Comparison of ENCODE assay signal across 8 mouse cellular contexts in genomic region chr1:34432776-34433481, GRCm38 (mm10). TPM values are rescaled to one million over a fixed set of nuclear protein-coding genes. Genes with fewer than 3 reads are reported as not detected.
DNase-seq lines count a peak whose midpoint lies in the region; ATAC-seq and TF ChIP-seq lines count a peak whose summit lies in the region.

No protein-coding gene starts in this region.

- peak overlapping the region; percentile 57 for H3K4me3 ChIP-seq in heart, adult 2 months
- peak overlapping the region; percentile 41 for H3K4me3 ChIP-seq in kidney, embryonic 14.5 days (ENCODE audit: low read length)
- peak overlapping the region; percentile 59 for H3K4me3 ChIP-seq in lung, adult 2 months (replicated peaks; ENCODE audit: extremely low read depth, low read depth, low read length)
- H3K4me3 ChIP-seq in neural tube, embryonic 15.5 days (replicated peaks) = peak overlapping the region; percentile 48

- intact Hi-C loops in heart, adult 2 months (cut with DNase I) = loop anchor here (10.0 kb wide), 1 partner anchor 428 kb away; no protein-coding TSS in a partner anchor

- no peak for TF ChIP-seq EP300 in heart, adult 2 months (IDR thresholded peaks at IDR 0.05; ENCODE audit: insufficient read depth, low read depth, low read length)

- peak; percentile 71 for TF ChIP-seq POLR2A in heart, adult 2 months (IDR thresholded peaks at IDR 0.05; ENCODE audit: insufficient read depth, low read depth, low read length)
- TF ChIP-seq POLR2A in lung, adult 2 months (IDR thresholded peaks at IDR 0.05; ENCODE audit: borderline replicate concordance, extremely low read depth, low read depth, low read length) = peak; percentile 64; the same call in 1 of the 2 replicates

- no peaks in the 10 kb centered on the region for H3K36me3 ChIP-seq in heart, adult 2 months (ENCODE audit: control insufficient read depth, insufficient read depth, low read length)
- peaks cover 7% of the 10 kb centered on the region; the same call in 1 of the 2 replicates for H3K36me3 ChIP-seq in kidney, embryonic 14.5 days (ENCODE audit: control insufficient read depth, insufficient read depth, low read length)
- H3K36me3 ChIP-seq in neural tube, embryonic 15.5 days = no peaks in the 10 kb centered on the region; the same call in 1 of the 2 replicates

- H3K4me1 ChIP-seq in heart, adult 2 months (ENCODE audit: control insufficient read depth, insufficient read depth, low read length) = peaks cover 4% of the 10 kb centered on the region
- H3K4me1 ChIP-seq in kidney, embryonic 14.5 days (ENCODE audit: control insufficient read depth, insufficient read depth, low read length) = peaks cover 3% of the 10 kb centered on the region; the same call in 1 of the 2 replicates
- H3K4me1 ChIP-seq in lung, adult 2 months (ENCODE audit: control insufficient read depth, insufficient read depth, low read length) = peaks cover 4% of the 10 kb centered on the region
- H3K4me1 ChIP-seq in neural tube, embryonic 15.5 days = peaks cover 22% of the 10 kb centered on the region

- H3K79me2 ChIP-seq in heart, adult 2 months (replicated peaks; ENCODE audit: control insufficient read depth, insufficient read depth, low read length) = no peaks in the 10 kb centered on the region

- peak overlapping the region; percentile 71 for H3K9ac ChIP-seq in heart, adult 2 months (ENCODE audit: low read depth, low read length)
- peak overlapping the region; percentile 60 for H3K9ac ChIP-seq in kidney, embryonic 14.5 days (ENCODE audit: low read depth, low read length)
- peak overlapping the region; percentile 45 for H3K9ac ChIP-seq in neural tube, embryonic 15.5 days (replicated peaks)

- WGBS in heart, adult 2 months = 15% methylated on average over 35 of the region's 35 CpGs
- 11% methylated on average over 35 of the region's 35 CpGs for WGBS in kidney, embryonic 14.5 days
- WGBS in lung, adult 2 months = 20% methylated on average over 35 of the region's 35 CpGs
- 6% methylated on average over 35 of the region's 35 CpGs for WGBS in neural tube, embryonic 15.5 days

- DNase-seq in right cerebral cortex, adult 18-20 months = peak; percentile 29
- DNase-seq in right cerebral cortex, postnatal 36 days (ENCODE audit: low spot score in 2 of 2) = no peak
- peak; percentile 48 for DNase-seq in cerebellum, adult 9-10 months
- peak; percentile 51 to 52 for DNase-seq in heart, adult 2 months
- DNase-seq in lung, adult 2 months = peak; percentile 35
- no peak for DNase-seq in urinary bladder, postnatal 4 days (ENCODE audit: low spot score in 2 of 2)

- no peaks in the 10 kb centered on the region for H3K27me3 ChIP-seq in heart, adult 2 months (ENCODE audit: control insufficient read depth, insufficient read depth, low read length)
- no peaks in the 10 kb centered on the region for H3K27me3 ChIP-seq in kidney, embryonic 14.5 days (ENCODE audit: control insufficient read depth, insufficient read depth, low read length)
- no peaks in the 10 kb centered on the region for H3K27me3 ChIP-seq in neural tube, embryonic 15.5 days (replicated peaks)

- H3K4me2 ChIP-seq in kidney, embryonic 14.5 days (replicated peaks; ENCODE audit: low read depth, low read length) = peak overlapping the region; percentile 63
- H3K4me2 ChIP-seq in neural tube, embryonic 15.5 days = peak overlapping the region; percentile 63

- TF ChIP-seq CTCF in heart, adult 2 months (IDR thresholded peaks at IDR 0.05) = no peak
- TF ChIP-seq CTCF in lung, adult 2 months (IDR thresholded peaks at IDR 0.05; ENCODE audit: insufficient read depth, low read length) = no peak

- H3K27ac ChIP-seq in heart, adult 2 months = peak overlapping the region; percentile 69
- peak overlapping the region; percentile 56; the same call in 1 of the 2 replicates for H3K27ac ChIP-seq in kidney, embryonic 14.5 days (ENCODE audit: low read depth, low read length)
- peak overlapping the region; percentile 45 for H3K27ac ChIP-seq in neural tube, embryonic 15.5 days (replicated peaks)

- peaks cover 38% of the 10 kb centered on the region for H3K9me3 ChIP-seq in kidney, embryonic 14.5 days (ENCODE audit: control insufficient read depth, low read length)
- peaks cover 5% of the 10 kb centered on the region; the same call in 1 of the 2 replicates for H3K9me3 ChIP-seq in neural tube, embryonic 15.5 days (replicated peaks)

- peak; percentile 40; the same call in 1 of the 2 replicates for ATAC-seq in kidney, embryonic 14.5 days (ENCODE audit: low FRiP score, low TSS enrichment)
- ATAC-seq in neural tube, embryonic 15.5 days (ENCODE audit: low FRiP score) = no peak

RNA-seq across cellular contexts. Expression of gene Ccdc115, which starts 6.5 kb away (rescaled TPM):
- 10 to 100 TPM; 15.1 to 15.2 TPM for total RNA-seq in heart, adult 2 months (2021)
- 15.5 and 17.8 TPM in 2 replicates for polyA plus RNA-seq in heart, adult 2 months (2012; rRNA removed)
- 48.3 and 48.9 TPM in 2 replicates for polyA plus RNA-seq in kidney, embryonic 14.5 days (2014; fragmentation: Nextera tagmentation; extraction: Ambion mirVana)
- polyA plus RNA-seq in lung, adult 2 months (2012; rRNA removed) = 21.8 and 21.9 TPM in 2 replicates
- 63.9 and 65.2 TPM in 2 replicates for polyA plus RNA-seq in neural tube, embryonic 15.5 days (2015; fragmentation: Nextera tagmentation; extraction: Ambion mirVana)

RNA-seq across cellular contexts. Expression of gene Imp4, which starts 6.7 kb away (rescaled TPM):
- 10 to 100 TPM; 26.5 to 28.6 TPM for total RNA-seq in heart, adult 2 months (2021)
- polyA plus RNA-seq in heart, adult 2 months (2012; rRNA removed) = 21.1 and 24.2 TPM in 2 replicates
- polyA plus RNA-seq in kidney, embryonic 14.5 days (2014; fragmentation: Nextera tagmentation; extraction: Ambion mirVana) = 89.4 and 102 TPM in 2 replicates
- polyA plus RNA-seq in lung, adult 2 months (2012; rRNA removed) = 29.2 and 45.3 TPM in 2 replicates
- 48.6 and 61.0 TPM in 2 replicates for polyA plus RNA-seq in neural tube, embryonic 15.5 days (2015; fragmentation: Nextera tagmentation; extraction: Ambion mirVana)

RNA-seq across cellular contexts. Expression of gene Ptpn18, which starts 26.6 kb away (rescaled TPM):
- total RNA-seq in heart, adult 2 months (2021) = 1 to 10 TPM; 4.2 TPM
- polyA plus RNA-seq in heart, adult 2 months (2012; rRNA removed) = 6.5 and 16.3 TPM in 2 replicates
- polyA plus RNA-seq in kidney, embryonic 14.5 days (2014; fragmentation: Nextera tagmentation; extraction: Ambion mirVana) = 21.3 and 23.6 TPM in 2 replicates
- 95.1 and 177 TPM in 2 replicates for polyA plus RNA-seq in lung, adult 2 months (2012; rRNA removed)
- polyA plus RNA-seq in neural tube, embryonic 15.5 days (2015; fragmentation: Nextera tagmentation; extraction: Ambion mirVana) = 6.0 and 18.1 TPM in 2 replicates

Comparison
In these comparisons a context has a peak if more than half of its experiments do, and no peak if none do; other contexts are left out.
1. DNase-seq: peak in right cerebral cortex, adult 18-20 months (single experiment), cerebellum, adult 9-10 months (single experiment), heart, adult 2 months (2 of 2) and lung, adult 2 months (single experiment); none in right cerebral cortex, postnatal 36 days (0 of 2) and urinary bladder, postnatal 4 days (0 of 2).
2. Peak in every context shown above with its lines, with median percentiles within 50 percentile points of each other: H3K27ac ChIP-seq, H3K4me3 ChIP-seq and H3K9ac ChIP-seq.